Mouse (Mus musculus) erythroblast, embryonic 14.5 days (primary cell): ENCODE measurements around the gene Mcrs1.

Source experiments
- GATA1 ChIP-seq: IDR thresholded peaks from 2 replicates; pipeline ENCODE4 v1.6.1; 2012; ENCODE audit warnings: low read length, inconsistent platforms, mixed read lengths
- TAL1 ChIP-seq: IDR thresholded peaks from 3 replicates; pipeline ENCODE4 v1.6.1; 2012; ENCODE audit warnings: low read length, inconsistent platforms, mixed read lengths

DNA sequence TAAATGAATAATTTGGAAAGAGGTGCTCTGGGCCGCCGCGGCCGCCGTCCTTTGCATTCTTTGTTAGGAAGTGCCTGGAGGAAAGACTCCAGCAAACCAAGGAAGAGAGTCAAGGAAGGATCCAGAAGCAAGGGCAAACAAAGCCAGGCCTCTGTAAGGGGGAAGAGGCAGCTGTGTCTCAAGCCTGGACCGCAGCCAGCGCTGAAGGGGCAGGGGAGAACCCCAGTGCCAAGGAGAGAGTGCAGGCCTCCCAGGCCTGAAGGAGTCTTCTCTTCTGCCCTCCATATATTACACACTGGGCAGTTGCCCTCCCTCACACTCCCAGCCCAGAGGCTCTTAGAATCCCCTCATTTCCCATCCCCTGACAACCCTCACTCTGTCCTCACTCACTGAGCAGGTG lies 26.5 kb upstream of the Mcrs1 start:
- TF ChIP-seq TAL1 (no peak), GATA1 (no peak)
